Mouse (Mus musculus) intestine, postnatal 0 days (tissue): Measurements from ENCODE around the gene Tgm2. TPM values are rescaled to one million over a fixed set of nuclear protein-coding genes. Genes with fewer than 3 reads are reported as not detected.
A peak's percentile ranks its signal among the peaks of the same experiment; 100 is the strongest.

Experiments used
- ATAC-seq: fragments of 200-750 bp; cut with Nextera tagmentation; 2 replicates; pipeline ENCODE4 v1.8.0; 2017; ENCODE audit warnings: mild to moderate bottlenecking, moderate TSS enrichment, moderate library complexity
- H3K27ac ChIP-seq: fragments of 300-500 bp; sonication (generic); 2 replicates; pipeline ENCODE4 v1.5.1; 2014; ENCODE audit warnings: mild to moderate bottlenecking, low read depth, low read length, moderate library complexity
- H3K27me3 ChIP-seq: fragments of 300-500 bp; sonication (generic); replicated peaks from 2 replicates; pipeline ENCODE4 v1.6.1; 2014; ENCODE audit warnings: low read length, mixed read lengths; ENCODE audit not compliant: control insufficient read depth, insufficient read depth
- H3K36me3 ChIP-seq: fragments of 300-500 bp; sonication (generic); 2 replicates; pipeline ENCODE4 v1.6.1; 2014; ENCODE audit warnings: mild to moderate bottlenecking, moderate library complexity; ENCODE audit not compliant: control insufficient read depth, insufficient read depth
- H3K4me1 ChIP-seq: fragments of 300-500 bp; sonication (generic); replicated peaks from 2 replicates; pipeline ENCODE4 v1.6.1; 2014; ENCODE audit warnings: antibody characterized with exemption, low read length, mixed read lengths; ENCODE audit not compliant: control insufficient read depth, insufficient read depth
- H3K4me2 ChIP-seq: fragments of 300-500 bp; sonication (generic); replicated peaks from 2 replicates; pipeline ENCODE4 v1.6.1; 2014; ENCODE audit warnings: low read depth, mild to moderate bottlenecking, moderate library complexity
- H3K4me3 ChIP-seq: fragments of 300-500 bp; sonication (generic); 2 replicates; pipeline ENCODE4 v1.5.1; 2014; ENCODE audit warnings: low read depth, low read length
- H3K9ac ChIP-seq: fragments of 300-500 bp; sonication (generic); 2 replicates; pipeline ENCODE4 v1.6.1; 2014; ENCODE audit warnings: mild to moderate bottlenecking, low read depth, low read length
- H3K9me3 ChIP-seq: fragments of 300-500 bp; sonication (generic); 2 replicates; pipeline ENCODE4 v1.6.1; 2016; ENCODE audit warnings: mixed run types; ENCODE audit not compliant: control insufficient read depth
- CTCF ChIP-seq: sonication (generic); IDR thresholded peaks from 2 replicates; pipeline ENCODE4 v1.5.1; 2016; ENCODE audit warnings: low read depth, mild to moderate bottlenecking, control low read depth, antibody characterized with exemption, moderate library complexity
- WGBS: fragments of 180-500 bp; shearing (Covaris S2); extraction: QIAGEN DNeasy Blood & Tissue Kit; methylation state at CpG from one replicate; pipeline ENCODE4 v1.1.7; 2014; 5-methylcytosine and 5-hydroxymethylcytosine counted together
- polyA plus RNA-seq: library from polyadenylated mRNA; unstranded; fragments of >200 nt; fragmentation: Nextera tagmentation; extraction: Ambion mirVana; gene quantifications from 2 replicates; pipeline ENCODE4 v1.2.1, GENCODE M21; 2015

The Tgm2 gene
- polyA plus RNA-seq, 1 experiment from 2014 or later = 40.0 TPM

DNA sequence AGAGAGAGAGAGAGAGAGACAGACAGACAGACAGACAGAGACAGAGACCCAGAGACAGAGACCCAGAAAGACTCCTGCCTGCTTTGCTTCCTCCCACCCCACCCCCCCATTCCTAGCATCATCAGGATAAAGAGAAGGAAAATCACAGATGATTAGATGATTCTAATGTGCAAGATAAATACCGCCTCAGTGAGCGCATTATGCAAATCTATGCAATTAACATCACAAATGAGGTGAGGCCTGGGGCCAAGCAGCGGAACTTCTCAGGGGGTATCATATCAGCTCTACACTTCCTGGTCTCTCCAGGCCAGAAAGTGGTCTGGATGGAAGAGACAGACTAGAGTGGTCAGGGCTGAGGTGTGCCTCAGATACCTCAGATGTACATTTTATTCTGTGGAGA, 31.3 kb upstream of the Tgm2 start:
- H3K4me3 ChIP-seq = no peak overlapping the region
- 76% methylated on average over 3 of the region's 3 CpGs for WGBS
- no peaks in the 10 kb centered on the region for H3K9me3 ChIP-seq
- peaks cover 12% of the 10 kb centered on the region for H3K4me1 ChIP-seq
- H3K9ac ChIP-seq = no peak overlapping the region
- no peaks in the 10 kb centered on the region for H3K27me3 ChIP-seq
- TF ChIP-seq CTCF = no peak
- no peak; the same call in 1 of the 2 replicates for ATAC-seq
- H3K4me2 ChIP-seq = no peak overlapping the region
- no peaks in the 10 kb centered on the region for H3K36me3 ChIP-seq
- peak overlapping the region; percentile 76 for H3K27ac ChIP-seq

DNA sequence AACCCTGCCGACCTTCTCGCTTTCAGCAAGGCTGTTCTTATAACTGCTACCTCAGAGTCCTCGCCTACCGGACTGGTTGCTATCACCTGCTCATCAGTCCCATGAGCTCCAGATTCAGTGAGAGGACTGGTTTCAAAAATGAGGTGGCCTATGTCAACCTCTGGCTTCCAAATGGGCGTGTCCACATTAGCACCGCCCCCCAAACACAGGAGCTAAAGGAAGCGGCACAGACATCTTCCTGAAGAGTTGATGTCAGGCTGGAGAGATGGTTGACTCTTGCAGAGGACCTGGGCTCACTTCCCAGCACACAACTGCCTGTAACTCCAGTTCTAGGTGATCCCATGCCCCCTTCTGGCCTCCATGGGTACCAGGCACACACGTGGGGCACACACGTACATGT, 30.5 kb upstream of the Tgm2 start:
- Histone ChIP-seq H3K9ac (no peak overlapping the region), H3K36me3 (no peaks in the 10 kb centered on the region), H3K9me3 (no peaks in the 10 kb centered on the region), H3K4me2 (no peak overlapping the region), H3K4me3 (no peak overlapping the region), H3K27ac (no peak overlapping the region), H3K4me1 (peaks cover 12% of the 10 kb centered on the region), H3K27me3 (no peaks in the 10 kb centered on the region)
- 93% methylated on average over 9 of the region's 9 CpGs for WGBS
- no peak for ATAC-seq
- no peak; the same call in 1 of the 2 replicates for TF ChIP-seq CTCF

DNA sequence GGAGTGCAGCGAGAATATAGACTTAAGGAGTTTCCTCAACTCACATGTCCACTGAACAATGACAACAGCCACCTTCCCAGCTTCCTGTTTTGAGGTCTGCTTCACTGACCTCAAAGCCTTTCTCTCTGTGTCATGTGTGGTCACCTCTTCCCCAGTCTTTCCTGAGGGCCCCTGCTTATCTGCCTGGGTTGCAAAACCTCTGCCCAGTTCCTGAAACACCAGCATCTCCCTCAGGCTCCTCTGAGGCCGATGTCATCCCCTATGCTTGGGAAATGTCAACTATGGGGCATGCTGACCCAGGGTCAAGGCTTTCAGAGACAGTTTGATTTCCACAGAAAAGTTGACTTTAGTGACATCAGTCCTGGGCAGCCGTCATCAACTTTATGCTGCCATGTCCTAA, 29.2 kb upstream of the Tgm2 start:
- Histone ChIP-seq H3K4me2 (no peak overlapping the region), H3K27me3 (no peaks in the 10 kb centered on the region), H3K4me3 (no peak overlapping the region), H3K9ac (no peak overlapping the region), H3K4me1 (peaks cover 12% of the 10 kb centered on the region), H3K9me3 (no peaks in the 10 kb centered on the region), H3K27ac (no peak overlapping the region), H3K36me3 (no peaks in the 10 kb centered on the region)
- WGBS = 37% methylated on average over 3 of the region's 3 CpGs
- TF ChIP-seq CTCF = no peak
- no peak for ATAC-seq

DNA sequence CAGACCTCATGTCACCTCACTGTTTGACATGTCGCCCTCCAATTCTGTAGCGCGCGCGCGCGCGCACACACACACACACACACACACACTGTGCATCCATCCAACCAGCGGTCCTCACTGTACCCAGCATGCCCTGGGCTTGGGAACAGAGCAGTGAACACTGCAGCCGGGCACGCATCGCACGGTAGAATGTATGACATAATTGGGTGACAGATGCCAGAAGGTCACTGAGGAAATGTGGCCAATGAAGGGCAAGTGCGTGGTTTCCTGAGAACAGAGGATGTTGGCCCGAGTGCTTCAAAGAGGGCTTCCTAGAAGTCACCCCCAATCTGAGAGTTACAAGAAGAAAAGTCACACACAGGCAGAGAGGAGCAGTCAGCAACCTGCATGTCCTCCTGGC, 28.7 kb upstream of the Tgm2 start:
- no peaks in the 10 kb centered on the region for H3K27me3 ChIP-seq
- 90% methylated on average over 15 of the region's 15 CpGs for WGBS
- no peak overlapping the region for H3K27ac ChIP-seq
- no peak for TF ChIP-seq CTCF
- no peak overlapping the region for H3K4me2 ChIP-seq
- no peaks in the 10 kb centered on the region for H3K9me3 ChIP-seq
- no peaks in the 10 kb centered on the region for H3K36me3 ChIP-seq
- no peak for ATAC-seq
- H3K9ac ChIP-seq = no peak overlapping the region
- no peak overlapping the region for H3K4me3 ChIP-seq
- H3K4me1 ChIP-seq = peaks cover 12% of the 10 kb centered on the region

DNA sequence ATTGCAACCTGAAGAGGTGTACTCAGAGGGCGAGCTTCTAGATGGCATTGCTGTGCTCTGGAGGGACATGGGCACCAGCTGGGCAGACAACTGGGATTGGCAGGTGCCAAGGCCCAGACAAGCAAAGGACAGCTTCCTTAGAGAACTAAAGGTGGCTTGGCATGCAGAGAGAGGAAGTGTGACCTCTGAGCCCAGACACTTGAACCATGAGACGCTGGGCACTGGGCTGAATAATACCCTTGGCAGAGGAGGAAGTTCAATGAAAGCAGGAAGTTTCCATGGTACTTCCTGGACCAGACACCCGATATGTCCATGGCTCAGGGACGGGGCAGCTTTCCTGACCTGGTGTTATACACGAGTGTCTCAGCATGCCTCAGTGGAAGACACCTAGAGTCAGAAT, 28.2 kb upstream of the Tgm2 start:
- no peaks in the 10 kb centered on the region for H3K9me3 ChIP-seq
- H3K36me3 ChIP-seq = no peaks in the 10 kb centered on the region
- 74% methylated on average over 5 of the region's 5 CpGs for WGBS
- no peak overlapping the region for H3K27ac ChIP-seq
- no peak for TF ChIP-seq CTCF
- peaks cover 11% of the 10 kb centered on the region for H3K4me1 ChIP-seq
- H3K9ac ChIP-seq = no peak overlapping the region
- no peak overlapping the region for H3K4me3 ChIP-seq
- no peaks in the 10 kb centered on the region for H3K27me3 ChIP-seq
- no peak for ATAC-seq
- no peak overlapping the region for H3K4me2 ChIP-seq

DNA sequence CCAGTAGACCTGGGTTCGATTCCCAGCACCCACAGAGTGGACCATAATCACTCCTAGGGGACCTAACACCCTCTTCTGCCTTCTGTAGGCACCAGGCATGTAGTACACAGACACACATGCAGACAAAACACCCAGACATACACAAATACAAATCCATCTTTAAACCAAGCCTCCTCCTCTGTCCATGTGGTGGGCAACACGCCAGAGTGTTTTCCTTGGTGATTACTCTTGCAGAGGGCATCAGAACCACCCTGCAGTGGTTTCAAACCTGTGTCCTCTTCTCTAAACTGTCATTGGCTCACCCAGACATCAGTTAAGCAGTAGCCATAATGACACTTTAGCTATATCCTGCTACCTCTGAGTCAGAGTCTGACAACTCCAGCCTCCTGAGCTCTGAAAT, 24.2 kb upstream of the Tgm2 start:
- WGBS = 86% methylated on average over 2 of the region's 2 CpGs
- Histone ChIP-seq H3K4me1 (0 out of 2 replicates have a peak, but pooled peaks cover 10% of the 10 kb centered on the region), H3K9ac (no peak overlapping the region), H3K27ac (no peak overlapping the region), H3K36me3 (no peaks in the 10 kb centered on the region), H3K4me3 (no peak overlapping the region), H3K27me3 (no peaks in the 10 kb centered on the region), H3K9me3 (no peaks in the 10 kb centered on the region), H3K4me2 (no peak overlapping the region)
- TF ChIP-seq CTCF = no peak
- no peak for ATAC-seq

DNA sequence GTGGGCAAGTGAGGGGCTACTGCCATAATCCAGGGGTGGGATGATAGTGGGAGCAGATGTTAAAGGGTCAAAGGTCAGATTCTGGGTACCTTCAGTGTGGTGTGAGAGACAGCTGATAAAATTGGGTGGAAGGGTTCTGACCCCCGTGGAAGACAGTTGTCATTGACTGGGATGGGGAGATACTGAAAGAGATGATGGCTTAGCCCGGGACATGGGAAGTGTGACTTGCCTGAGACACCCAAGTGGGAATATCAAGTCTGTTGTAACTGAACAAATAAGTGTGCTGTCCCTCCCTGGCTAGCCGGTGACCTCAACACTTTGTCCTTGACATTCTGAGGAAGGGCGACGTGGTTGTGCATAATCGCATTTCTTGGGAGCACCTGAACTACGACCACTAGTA, 23.5 kb upstream of the Tgm2 start:
- no peak for TF ChIP-seq CTCF
- Histone ChIP-seq H3K9ac (no peak overlapping the region), H3K9me3 (no peaks in the 10 kb centered on the region), H3K27ac (no peak overlapping the region), H3K4me3 (no peak overlapping the region), H3K4me1 (0 out of 2 replicates have a peak, but pooled peaks cover 10% of the 10 kb centered on the region), H3K27me3 (no peaks in the 10 kb centered on the region), H3K36me3 (no peaks in the 10 kb centered on the region), H3K4me2 (no peak overlapping the region)
- ATAC-seq = no peak
- 84% methylated on average over 7 of the region's 7 CpGs for WGBS
